Mouse (Mus musculus): ENCODE measurements at regions not wholly inside any gene's neighbourhood (a gene's known extent, or its start where the extent isn't known, plus 50 kb on each side); places are given as distances from the start of the nearest gene placed in this dataset.

GRCm38 (mm10) chr6:49893113-49893512 is 70.6 kb downstream of the Npy start:
- Histone ChIP-seq H3K4me3 (no peak overlapping the region), H3K79me2 (ENCODE audit: control insufficient read depth, insufficient read depth) (no peaks in the 10 kb centered on the region), H3K27me3 (ENCODE audit: control insufficient read depth, insufficient read depth, insufficient read length) (no peaks in the 10 kb centered on the region), H3K4me2 (ENCODE audit: low read depth) (no peak overlapping the region), H3ac (ENCODE audit: control insufficient read depth, insufficient read length) (no peak overlapping the region), H3K36me3 (ENCODE audit: control insufficient read depth, insufficient read depth) (no peaks in the 10 kb centered on the region)
- TF ChIP-seq TCF12 (IDR thresholded peaks at IDR 0.05; ENCODE audit: insufficient read depth, poor library complexity, severe bottlenecking) (no peak), TCF3 (IDR thresholded peaks at IDR 0.05; ENCODE audit: insufficient read length, low read depth) (no peak), POLR2AphosphoS2 (IDR thresholded peaks at IDR 0.05; ENCODE audit: insufficient read length, low read depth) (no peak)

- Histone ChIP-seq H3K27me3 (ENCODE audit: control insufficient read depth, insufficient read depth, insufficient read length) (no peaks in the 10 kb centered on the region), H3K36me3 (ENCODE audit: control insufficient read depth, insufficient read depth) (no peaks in the 10 kb centered on the region), H3K79me2 (ENCODE audit: control insufficient read depth, insufficient read depth) (no peaks in the 10 kb centered on the region), H3K4me2 (ENCODE audit: low read depth) (no peak overlapping the region), H3ac (ENCODE audit: control insufficient read depth, insufficient read length) (no peak overlapping the region), H3K4me3 (no peak overlapping the region)
- no peak for TF ChIP-seq E2F4 (IDR thresholded peaks at IDR 0.05; ENCODE audit: insufficient read depth)
- TF ChIP-seq MYOG (IDR thresholded peaks at IDR 0.05; ENCODE audit: control insufficient read depth in 1 of 3, insufficient read depth in 1 of 3, insufficient read length in 2 of 3, low read depth in 2 of 3), result no peak
- no peak for TF ChIP-seq REST (IDR thresholded peaks at IDR 0.05; ENCODE audit: insufficient read depth, insufficient read length)
- no peak for TF ChIP-seq MYOD1 (IDR thresholded peaks at IDR 0.05; ENCODE audit: control insufficient read depth in 1 of 3, insufficient read length in 2 of 3, low read depth in 2 of 3)
- no peak for TF ChIP-seq USF1 (IDR thresholded peaks at IDR 0.05; ENCODE audit: low read depth)
- no peak for TF ChIP-seq CEBPB (IDR thresholded peaks at IDR 0.05; ENCODE audit: insufficient read depth, poor library complexity, severe bottlenecking)
- no peak for TF ChIP-seq SRF (IDR thresholded peaks at IDR 0.05; ENCODE audit: control insufficient read depth, insufficient read length, low read depth)
- TF ChIP-seq POLR2AphosphoS2 (IDR thresholded peaks at IDR 0.05; ENCODE audit: insufficient read length, low read depth), result no peak
Measured at GRCm38 (mm10) chr6:49899146-49899545, 76.6 kb downstream of the Npy start.

DNA sequence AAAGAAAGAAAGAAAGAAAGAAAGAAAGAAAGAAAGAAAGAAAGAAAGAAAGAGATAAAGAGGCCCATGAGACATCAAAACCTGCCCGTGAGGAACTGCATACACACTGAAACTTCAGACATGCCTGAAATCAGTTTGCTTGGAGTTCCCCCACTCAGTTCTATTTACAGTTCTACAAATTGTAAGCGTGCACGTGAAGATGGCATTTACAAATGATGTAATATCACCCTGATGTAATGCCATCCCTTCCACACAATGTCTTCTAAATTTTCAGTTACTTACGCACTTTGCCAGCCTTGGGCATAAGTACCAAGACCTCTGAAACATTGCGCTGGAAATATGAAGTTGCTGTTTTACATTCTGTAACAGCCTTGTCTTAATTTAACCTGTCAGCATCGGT is 79.0 kb downstream of the Npy start:
- H3K79me2 ChIP-seq (ENCODE audit: control insufficient read depth, insufficient read depth), result no peaks in the 10 kb centered on the region
- H3K27me3 ChIP-seq (ENCODE audit: control insufficient read depth, insufficient read depth, insufficient read length), result no peaks in the 10 kb centered on the region
- no peak overlapping the region for H3K4me3 ChIP-seq
- H3K36me3 ChIP-seq (ENCODE audit: control insufficient read depth, insufficient read depth), result no peaks in the 10 kb centered on the region
- TF ChIP-seq MAX (IDR thresholded peaks at IDR 0.05; ENCODE audit: low read depth) (no peak), MYOD1 (IDR thresholded peaks at IDR 0.05; ENCODE audit: control insufficient read depth in 1 of 3, insufficient read length in 2 of 3, low read depth in 2 of 3) (no peak), USF1 (IDR thresholded peaks at IDR 0.05; ENCODE audit: low read depth) (no peak), SRF (IDR thresholded peaks at IDR 0.05; ENCODE audit: control insufficient read depth, insufficient read length, low read depth) (no peak), POLR2AphosphoS2 (IDR thresholded peaks at IDR 0.05; ENCODE audit: insufficient read length, low read depth) (no peak)
- H3K4me2 ChIP-seq (ENCODE audit: low read depth), result no peak overlapping the region
- H3ac ChIP-seq (ENCODE audit: control insufficient read depth, insufficient read length), result no peak overlapping the region

DNA sequence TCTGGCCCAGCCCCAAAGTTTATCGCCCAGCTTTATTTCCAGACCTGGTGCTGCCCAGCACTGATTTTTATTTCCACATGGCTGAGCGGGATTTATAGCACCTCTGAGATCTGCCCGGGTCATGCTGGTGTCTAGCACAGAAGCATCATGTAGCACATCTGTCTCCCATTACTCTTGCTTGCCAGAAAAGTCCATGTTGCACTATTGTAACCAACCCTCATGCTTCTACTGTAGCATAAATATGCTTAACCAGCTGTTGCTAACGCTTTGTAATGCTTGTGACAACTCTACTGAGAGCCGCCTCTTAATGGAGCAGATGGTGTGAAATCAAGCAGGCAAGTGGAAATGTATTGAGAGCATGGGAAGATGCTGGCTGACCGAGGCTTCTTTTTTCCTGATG is 81.5 kb downstream of the Npy start:
- Histone ChIP-seq H3K4me2 (ENCODE audit: low read depth) (no peak overlapping the region), H3K27me3 (ENCODE audit: control insufficient read depth, insufficient read depth, insufficient read length) (no peaks in the 10 kb centered on the region), H3K4me3 (no peak overlapping the region), H3ac (ENCODE audit: control insufficient read depth, insufficient read length) (no peak overlapping the region), H3K36me3 (ENCODE audit: control insufficient read depth, insufficient read depth) (no peaks in the 10 kb centered on the region), H3K79me2 (ENCODE audit: control insufficient read depth, insufficient read depth) (no peaks in the 10 kb centered on the region)
- TF ChIP-seq REST (IDR thresholded peaks at IDR 0.05; ENCODE audit: insufficient read depth, insufficient read length) (no peak), E2F4 (IDR thresholded peaks at IDR 0.05; ENCODE audit: insufficient read depth) (no peak), POLR2AphosphoS2 (IDR thresholded peaks at IDR 0.05; ENCODE audit: insufficient read length, low read depth) (no peak), CEBPB (IDR thresholded peaks at IDR 0.05; ENCODE audit: insufficient read depth, poor library complexity, severe bottlenecking) (no peak), POLR2A (IDR thresholded peaks at IDR 0.05; ENCODE audit: insufficient read length, low read depth) (no peak)

- Histone ChIP-seq H3K4me3 (no peak overlapping the region), H3K27me3 (ENCODE audit: control insufficient read depth, insufficient read depth, insufficient read length) (no peaks in the 10 kb centered on the region), H3ac (ENCODE audit: control insufficient read depth, insufficient read length) (no peak overlapping the region), H3K4me2 (ENCODE audit: low read depth) (no peak overlapping the region), H3K36me3 (ENCODE audit: control insufficient read depth, insufficient read depth) (no peaks in the 10 kb centered on the region), H3K79me2 (ENCODE audit: control insufficient read depth, insufficient read depth) (no peaks in the 10 kb centered on the region)
- TF ChIP-seq POLR2AphosphoS2 (IDR thresholded peaks at IDR 0.05; ENCODE audit: insufficient read length, low read depth), result no peak
Measured at GRCm38 (mm10) chr6:49906456-49906855, 83.9 kb downstream of the Npy start.

DNA sequence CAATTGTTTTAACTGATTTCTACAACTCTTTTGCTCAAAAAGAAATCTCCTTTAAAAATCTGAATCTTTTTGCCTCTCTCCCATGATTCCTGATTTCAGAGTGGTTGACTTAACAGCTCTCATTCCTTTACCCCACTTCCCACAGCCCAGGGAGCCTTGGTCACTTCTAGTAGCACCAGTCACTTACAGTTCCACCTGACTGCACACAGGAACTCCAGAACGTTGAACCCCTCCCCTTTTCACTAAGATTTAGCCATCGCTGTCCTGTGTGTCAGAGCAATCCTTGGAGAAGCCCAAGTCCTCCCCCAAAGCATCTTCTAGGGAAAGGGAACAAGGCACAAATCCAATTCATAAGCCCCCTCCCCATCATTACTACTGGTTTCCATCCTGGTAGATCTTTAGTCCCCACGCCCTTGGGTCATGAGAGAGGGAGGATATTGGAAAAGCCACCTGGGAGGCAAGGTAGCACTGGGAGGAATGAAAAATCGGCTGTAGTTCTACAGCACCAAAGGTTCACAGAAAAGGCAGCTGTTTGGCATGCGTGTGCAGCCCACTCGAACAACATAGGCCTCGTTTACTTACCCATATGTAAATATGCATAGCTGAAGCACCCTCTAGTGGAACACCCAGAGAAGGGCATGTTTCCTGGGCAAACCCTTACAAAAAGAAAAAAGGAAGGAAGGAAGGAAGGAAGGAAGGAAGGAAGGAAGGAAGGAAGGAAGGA is 96.7 kb downstream of the Npy start:
- TF ChIP-seq TCF12 (IDR thresholded peaks at IDR 0.05; ENCODE audit: insufficient read depth, poor library complexity, severe bottlenecking) (no peak), MYOD1 (IDR thresholded peaks at IDR 0.05; ENCODE audit: control insufficient read depth in 1 of 3, insufficient read length in 2 of 3, low read depth in 2 of 3) (no peak), REST (IDR thresholded peaks at IDR 0.05; ENCODE audit: insufficient read depth, insufficient read length) (no peak), MYOG (IDR thresholded peaks at IDR 0.05; ENCODE audit: control insufficient read depth in 1 of 3, insufficient read depth in 1 of 3, insufficient read length in 2 of 3, low read depth in 2 of 3) (no peak), E2F4 (IDR thresholded peaks at IDR 0.05; ENCODE audit: insufficient read depth) (no peak), MAX (IDR thresholded peaks at IDR 0.05; ENCODE audit: low read depth) (no peak), POLR2A (IDR thresholded peaks at IDR 0.05; ENCODE audit: insufficient read length, low read depth) (no peak), USF1 (IDR thresholded peaks at IDR 0.05; ENCODE audit: low read depth) (no peak), SRF (IDR thresholded peaks at IDR 0.05; ENCODE audit: control insufficient read depth, insufficient read length, low read depth) (no peak), CEBPB (IDR thresholded peaks at IDR 0.05; ENCODE audit: insufficient read depth, poor library complexity, severe bottlenecking) (no peak), POLR2AphosphoS2 (IDR thresholded peaks at IDR 0.05; ENCODE audit: insufficient read length, low read depth) (no peak), TCF3 (IDR thresholded peaks at IDR 0.05; ENCODE audit: insufficient read length, low read depth) (no peak)
- H3ac ChIP-seq (ENCODE audit: control insufficient read depth, insufficient read length), result no peak overlapping the region
- no peaks in the 10 kb centered on the region for H3K27me3 ChIP-seq (ENCODE audit: control insufficient read depth, insufficient read depth, insufficient read length)
- no peak overlapping the region for H3K4me2 ChIP-seq (ENCODE audit: low read depth)
- H3K4me3 ChIP-seq, result no peak overlapping the region
- H3K79me2 ChIP-seq (ENCODE audit: control insufficient read depth, insufficient read depth), result no peaks in the 10 kb centered on the region
- H3K36me3 ChIP-seq (ENCODE audit: control insufficient read depth, insufficient read depth), result no peaks in the 10 kb centered on the region

Measured in myocyte (in vitro differentiated cells).